Mouse (Mus musculus) brain, embryonic 18.5 days (tissue): ENCODE data around the gene Cdkn1a.
"Not testable (repeated sequence)": the region's sequence is repeated elsewhere in the genome, so short reads cannot be mapped to it uniquely, and the experiment has no call there.

Experiments
- DNase-seq: peaks from one replicate; pipeline ENCODE4 v3.0.0-alpha.2; 2012; ENCODE audit warnings: low read depth, low spot score

Cdkn1a gene

GRCm38 (mm10) chr17:29058487-29058886 lies 32.3 kb upstream of the Cdkn1a start:
- no peak for DNase-seq

DNA sequence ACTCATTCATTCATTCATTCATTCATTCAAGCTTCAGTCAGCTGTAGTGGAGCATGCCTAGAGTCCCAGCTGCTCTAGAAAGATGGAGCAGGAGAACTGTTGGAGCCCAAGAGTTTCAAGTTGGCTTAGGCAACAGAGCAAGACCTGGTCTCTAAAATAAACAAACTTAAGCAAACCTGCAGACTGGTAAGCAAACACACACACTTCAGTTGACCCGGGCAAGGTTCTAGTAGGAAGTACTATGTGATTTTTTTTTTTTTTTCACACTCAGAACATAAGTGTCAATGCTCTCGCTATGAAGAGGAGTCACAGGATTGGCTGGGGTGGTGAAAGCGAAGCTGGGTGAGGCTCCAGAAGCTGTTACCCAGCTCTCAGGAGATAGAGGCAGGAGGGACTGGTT lies 31.2 kb upstream of the Cdkn1a start:
- DNase-seq: no peak

- DNase-seq: no peak
These were observed 29.8 kb upstream of the Cdkn1a start for GRCm38 (mm10) chr17:29060946-29061345.

GRCm38 (mm10) chr17:29062119-29063035 lies 28.4 kb upstream of the Cdkn1a start:
- DNase-seq: no peak

GRCm38 (mm10) chr17:29063121-29063987 lies 27.4 kb upstream of the Cdkn1a start:
- no peak for DNase-seq

GRCm38 (mm10) chr17:29063988-29064285 lies 26.8 kb upstream of the Cdkn1a start:
- DNase-seq: no peak

DNA sequence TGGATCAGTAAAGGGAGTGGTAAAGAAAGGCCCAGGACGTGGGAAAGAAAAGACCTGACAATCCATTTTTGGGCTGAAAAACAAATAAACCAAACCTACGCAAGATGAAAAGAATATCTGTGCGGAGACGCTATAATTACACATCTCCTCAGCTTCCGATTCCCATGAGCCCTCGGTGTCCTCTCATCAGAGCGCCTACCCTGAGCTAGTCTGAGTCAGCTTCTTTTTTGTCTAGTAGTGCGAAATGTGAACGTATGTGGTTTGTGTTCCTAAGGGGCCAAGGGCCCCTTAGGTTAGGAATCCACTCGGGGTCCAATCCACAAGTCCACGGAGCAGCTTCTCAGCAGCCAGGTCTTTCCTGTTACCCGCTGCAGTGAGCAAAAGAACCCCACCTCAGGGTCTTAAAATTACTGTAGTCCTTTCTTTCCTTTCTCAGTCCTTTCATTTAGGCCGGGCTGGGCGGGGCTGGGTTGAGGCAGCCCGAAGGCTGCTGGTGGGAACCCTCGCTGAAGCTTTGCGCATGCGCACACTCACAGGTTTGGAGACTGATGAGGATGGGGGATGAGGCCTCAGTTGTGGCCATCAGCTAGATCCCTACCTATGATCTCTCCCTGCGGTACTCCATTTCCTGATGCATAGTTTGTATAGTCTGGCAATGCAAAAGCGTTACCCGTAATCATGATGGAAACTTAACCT lies 25.4 kb upstream of the Cdkn1a start:
- DNase-seq: no peak

GRCm38 (mm10) chr17:29065971-29066370 lies 24.8 kb upstream of the Cdkn1a start:
- no peak for DNase-seq

GRCm38 (mm10) chr17:29067416-29067815 lies 23.4 kb upstream of the Cdkn1a start:
- not testable (repeated sequence) for DNase-seq

DNA sequence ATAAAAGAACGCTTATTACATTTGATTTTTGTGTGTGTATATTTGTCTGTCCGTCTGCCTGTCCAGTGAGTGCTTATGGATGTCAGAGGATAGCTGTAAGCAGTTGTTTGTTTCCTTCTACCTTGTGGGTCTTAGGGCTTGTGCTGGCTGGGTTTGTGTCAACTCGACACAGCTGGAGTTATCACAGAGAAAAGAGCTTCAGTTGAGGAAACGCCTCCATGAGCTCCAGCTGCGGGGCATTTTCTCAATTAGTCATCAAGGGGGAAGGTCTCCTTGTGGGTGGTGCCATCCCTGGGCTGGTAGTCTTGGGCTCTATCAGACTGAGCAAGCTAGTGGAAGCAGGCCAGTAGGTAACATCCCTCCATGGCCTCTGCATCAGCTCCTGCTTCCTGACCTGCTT lies 22.9 kb upstream of the Cdkn1a start:
- DNase-seq: no peak

- DNase-seq: no peak
These were observed 21.7 kb upstream of the Cdkn1a start for GRCm38 (mm10) chr17:29069063-29069462.

DNA sequence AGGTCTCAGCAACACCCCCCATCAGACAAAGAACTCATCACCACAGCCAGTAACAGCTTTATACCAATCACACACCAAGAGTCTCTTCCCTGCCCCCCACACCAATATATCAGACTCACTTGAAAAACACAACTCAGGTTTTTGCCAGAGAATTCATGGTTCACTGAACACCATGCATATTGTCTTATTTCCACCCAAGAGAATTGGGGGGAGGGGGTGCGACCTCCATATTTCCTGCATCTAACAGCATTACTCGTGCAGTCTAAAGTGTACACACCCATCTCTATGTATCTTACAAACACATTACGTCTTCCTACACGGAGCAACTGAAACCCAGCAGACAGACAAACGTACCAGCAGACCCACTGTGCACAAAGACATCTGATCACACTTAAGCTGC lies 19.0 kb upstream of the Cdkn1a start:
- no peak for DNase-seq

DNA sequence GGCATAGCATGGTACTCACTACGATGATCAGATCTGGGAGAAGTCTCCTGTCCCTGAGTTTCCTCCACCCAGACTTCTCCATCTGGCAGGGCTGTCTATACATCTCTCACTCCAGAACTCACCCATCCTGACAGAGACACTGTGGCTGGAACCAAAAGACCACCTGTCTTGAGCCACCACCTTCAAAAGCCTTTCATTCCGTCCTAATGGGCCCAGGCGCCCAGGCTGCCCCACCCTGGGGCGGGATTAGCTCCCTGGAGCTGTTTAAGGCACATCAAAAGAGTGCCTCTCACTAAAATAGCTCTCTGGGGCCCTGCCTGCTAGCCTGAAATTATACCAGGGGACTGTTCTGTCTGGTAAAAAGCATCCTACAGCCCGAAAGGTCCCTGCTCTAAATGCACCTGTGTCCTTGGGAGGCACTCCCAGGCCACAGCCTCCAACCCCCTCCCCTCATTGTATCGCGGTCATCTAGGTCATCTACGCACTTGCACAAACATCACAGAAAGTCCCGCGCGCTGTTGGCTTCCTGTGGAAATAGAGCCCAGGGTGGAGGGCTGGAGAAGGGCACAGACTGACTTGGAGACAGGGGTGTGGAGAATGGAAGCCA lies 18.0 kb upstream of the Cdkn1a start:
- no peak for DNase-seq

GRCm38 (mm10) chr17:29073313-29073712 lies 17.5 kb upstream of the Cdkn1a start:
- no peak for DNase-seq

GRCm38 (mm10) chr17:29074085-29074484 lies 16.7 kb upstream of the Cdkn1a start:
- DNase-seq: no peak

DNA sequence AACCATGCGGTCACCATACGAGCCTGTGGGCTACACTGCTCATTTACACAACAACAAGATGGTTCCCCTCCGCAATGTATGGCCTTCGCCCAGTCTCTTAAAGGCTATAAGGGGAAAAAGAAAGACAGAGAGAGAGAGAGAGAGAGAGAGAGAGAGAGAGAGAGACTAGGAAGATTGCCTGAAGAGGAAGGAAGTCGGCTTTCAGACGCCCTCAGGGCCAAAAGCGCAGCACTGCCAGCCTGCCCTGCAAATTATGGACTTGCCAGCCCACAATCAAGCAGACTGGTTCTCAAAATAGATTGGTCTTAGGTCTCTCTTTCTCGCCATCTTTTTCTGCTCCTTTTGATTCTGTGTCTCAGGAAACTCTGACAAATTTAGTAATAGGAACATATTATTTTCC lies 14.5 kb upstream of the Cdkn1a start:
- no peak for DNase-seq

DNA sequence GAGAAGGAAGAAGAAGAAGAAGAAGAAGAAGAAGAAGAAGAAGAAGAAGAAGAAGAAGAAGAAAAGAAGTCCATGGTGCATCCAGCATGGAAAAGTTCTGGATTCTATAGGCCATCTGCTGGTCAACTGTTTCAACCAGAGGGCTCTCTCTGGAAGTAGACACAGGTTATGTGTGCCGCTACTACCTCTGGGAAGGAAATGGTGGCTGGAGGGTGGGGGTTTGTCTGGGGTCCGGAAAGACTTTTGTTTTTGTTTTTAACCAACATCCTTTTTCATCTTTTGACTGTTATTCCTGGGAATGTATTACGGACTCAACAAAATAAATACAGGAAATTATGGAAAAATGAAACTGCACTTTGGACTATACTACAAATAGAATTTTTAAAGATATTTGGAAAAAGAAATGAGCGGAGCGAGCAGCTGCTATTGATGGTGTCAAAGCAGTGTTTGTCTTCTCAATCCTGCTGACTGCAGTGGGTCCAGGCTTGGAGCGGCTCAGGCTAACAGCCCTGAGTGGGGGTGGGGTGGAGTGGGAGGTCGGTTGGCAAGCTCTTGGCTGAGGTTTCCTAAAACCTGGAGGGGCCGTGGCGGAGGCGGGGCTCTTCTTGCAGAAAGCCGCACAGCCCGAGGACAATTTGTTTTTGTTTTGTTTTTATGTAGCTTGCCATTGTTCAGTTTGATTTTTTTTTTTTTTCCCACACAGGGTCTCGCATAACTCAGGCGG lies 12.8 kb upstream of the Cdkn1a start:
- no peak for DNase-seq

GRCm38 (mm10) chr17:29078519-29079383 lies 12.0 kb upstream of the Cdkn1a start:
- DNase-seq: no peak

GRCm38 (mm10) chr17:29080758-29081617 lies 9.8 kb upstream of the Cdkn1a start:
- no peak for DNase-seq
